Mouse (Mus musculus) kidney, adult 2 months (tissue): ENCODE results near the gene Erc2.

Source experiments
- CTCF ChIP-seq: fragments of 200-500 bp; conservative IDR thresholded peaks from 2 replicates; pipeline ENCODE4 v1.5.1; 2011; ENCODE audit warnings: low read depth, mild to moderate bottlenecking, control low read depth, low read length, moderate library complexity, mixed read lengths; ENCODE audit not compliant: insufficient read depth, insufficient read length
- POLR2A ChIP-seq: fragments of 200-500 bp; IDR thresholded peaks from one replicate; pipeline ENCODE4 v1.6.1; 2011; ENCODE audit warnings: low read depth, low read length, control low read depth

DNA sequence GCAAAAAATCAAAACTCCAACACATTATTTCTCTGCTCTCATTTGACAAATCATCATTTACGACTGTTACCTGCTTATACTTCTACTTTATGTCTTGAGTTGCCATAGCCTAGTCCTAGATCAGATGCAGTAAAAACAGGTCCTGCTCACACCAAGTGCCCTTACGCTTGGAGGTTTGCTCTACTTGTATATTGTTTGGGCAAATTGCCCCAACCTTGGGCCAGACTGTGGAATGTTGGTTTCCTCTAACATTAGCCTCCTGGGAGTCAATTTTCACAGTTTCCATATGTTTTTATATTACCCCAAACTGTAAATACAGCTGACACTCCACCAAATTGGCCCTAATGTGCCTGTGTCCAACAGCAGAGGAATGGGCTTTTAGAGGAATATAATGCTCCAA lies 447.6 kb downstream of the Erc2 start:
- no peak for TF ChIP-seq CTCF
- no peak for TF ChIP-seq POLR2A
